Mouse (Mus musculus) midbrain, embryonic 14.5 days (tissue): ENCODE data around the gene Kcnv2. TPM values are rescaled to one million over a fixed set of nuclear protein-coding genes. Genes with fewer than 3 reads are reported as not detected.

Experiments
- ATAC-seq: fragments of 200-750 bp; cut with Nextera tagmentation; 2 replicates; pipeline ENCODE4 v1.8.0; 2017; ENCODE audit warnings: moderate number of reproducible peaks, moderate library complexity; ENCODE audit not compliant: low FRiP score, low TSS enrichment
- DNase-seq: peaks from one replicate; pipeline ENCODE4 v3.0.0-alpha.2; 2015
- H3K27ac ChIP-seq: fragments of 300-500 bp; sonication (generic); replicated peaks from 2 replicates; pipeline ENCODE4 v1.5.1; 2014; ENCODE audit warnings: mild to moderate bottlenecking, low read depth, low read length, moderate library complexity
- H3K27me3 ChIP-seq: fragments of 300-500 bp; sonication (generic); 2 replicates; pipeline ENCODE4 v1.6.1; 2014; ENCODE audit warnings: low read length, control low read depth, mixed read lengths; ENCODE audit not compliant: control insufficient read depth, insufficient read depth
- H3K36me3 ChIP-seq: fragments of 300-500 bp; sonication (generic); 2 replicates; pipeline ENCODE4 v1.6.1; 2014; ENCODE audit warnings: low read length, control low read depth; ENCODE audit not compliant: control insufficient read depth, insufficient read depth
- H3K4me1 ChIP-seq: fragments of 300-500 bp; sonication (generic); 2 replicates; pipeline ENCODE4 v1.6.1; 2014; ENCODE audit warnings: mild to moderate bottlenecking, antibody characterized with exemption, low read length, control low read depth; ENCODE audit not compliant: control insufficient read depth, insufficient read depth
- H3K4me2 ChIP-seq: fragments of 300-500 bp; sonication (generic); 2 replicates; pipeline ENCODE4 v1.6.1; 2014; ENCODE audit warnings: mild to moderate bottlenecking, low read length, moderate library complexity
- H3K4me3 ChIP-seq: fragments of 300-500 bp; sonication (generic); replicated peaks from 2 replicates; pipeline ENCODE4 v1.5.1; 2014; ENCODE audit warnings: low read depth, low read length
- H3K9ac ChIP-seq: fragments of 300-500 bp; sonication (generic); replicated peaks from 2 replicates; pipeline ENCODE4 v1.6.1; 2014; ENCODE audit warnings: mild to moderate bottlenecking, low read length, moderate library complexity
- H3K9me3 ChIP-seq: fragments of 300-500 bp; sonication (generic); 2 replicates; pipeline ENCODE4 v1.6.1; 2016; ENCODE audit warnings: low read length, control low read depth, mixed read lengths; ENCODE audit not compliant: control insufficient read depth
- WGBS: fragments of 180-500 bp; shearing (Covaris S2); extraction: QIAGEN DNeasy Blood & Tissue Kit; methylation state at CpG from one replicate; pipeline ENCODE4 v1.1.7; 2014; 5-methylcytosine and 5-hydroxymethylcytosine counted together
- polyA plus RNA-seq: library from polyadenylated mRNA; unstranded; fragments of >200 nt; fragmentation: Nextera tagmentation; extraction: Ambion mirVana; gene quantifications from 2 replicates; pipeline ENCODE4 v1.2.1, GENCODE M21; 2014

The Kcnv2 gene
- polyA plus RNA-seq, 1 experiment from 2014 or later = 0.07 TPM

- Histone ChIP-seq H3K4me1 (no peaks in the 10 kb centered on the region), H3K9ac (no peak overlapping the region), H3K4me3 (no peak overlapping the region), H3K36me3 (no peaks in the 10 kb centered on the region), H3K27ac (no peak overlapping the region), H3K9me3 (no peaks in the 10 kb centered on the region), H3K27me3 (no peaks in the 10 kb centered on the region), H3K4me2 (no peak overlapping the region)
- DNase-seq = no peak
- 74% methylated on average over 4 of the region's 4 CpGs for WGBS
- ATAC-seq = no peak
Observed at GRCm38 (mm10) chr19:27336126-27336917, 13.9 kb downstream of the Kcnv2 start.

- Histone ChIP-seq H3K27ac (no peak overlapping the region), H3K9ac (no peak overlapping the region), H3K9me3 (no peaks in the 10 kb centered on the region), H3K36me3 (no peaks in the 10 kb centered on the region), H3K4me2 (no peak overlapping the region), H3K4me3 (no peak overlapping the region), H3K27me3 (no peaks in the 10 kb centered on the region), H3K4me1 (no peaks in the 10 kb centered on the region)
- 92% methylated on average over 1 of the region's 1 CpGs for WGBS
- ATAC-seq (no peak), DNase-seq (no peak)
Observed at GRCm38 (mm10) chr19:27346501-27346900, 24.1 kb downstream of the Kcnv2 start.

GRCm38 (mm10) chr19:27351700-27352099, 29.3 kb downstream of the Kcnv2 start:
- DNase-seq (no peak), ATAC-seq (no peak)
- no peak overlapping the region for H3K4me3 ChIP-seq
- no peaks in the 10 kb centered on the region for H3K36me3 ChIP-seq
- no peak overlapping the region for H3K4me2 ChIP-seq
- H3K9me3 ChIP-seq = no peaks in the 10 kb centered on the region
- no peaks in the 10 kb centered on the region for H3K27me3 ChIP-seq
- WGBS = 58% methylated on average over 6 of the region's 6 CpGs
- H3K4me1 ChIP-seq = no peaks in the 10 kb centered on the region
- no peak overlapping the region for H3K9ac ChIP-seq
- no peak overlapping the region for H3K27ac ChIP-seq

- H3K4me2 ChIP-seq = no peak overlapping the region
- H3K36me3 ChIP-seq = no peaks in the 10 kb centered on the region
- no peak overlapping the region for H3K9ac ChIP-seq
- peaks cover 7% of the 10 kb centered on the region for H3K4me1 ChIP-seq
- ATAC-seq (no peak), DNase-seq (no peak)
- no peak overlapping the region for H3K4me3 ChIP-seq
- H3K27me3 ChIP-seq = no peaks in the 10 kb centered on the region
- H3K9me3 ChIP-seq = no peaks in the 10 kb centered on the region
- H3K27ac ChIP-seq = no peak overlapping the region
Observed at GRCm38 (mm10) chr19:27360381-27360780, 38.0 kb downstream of the Kcnv2 start.

GRCm38 (mm10) chr19:27363891-27364290, 41.5 kb downstream of the Kcnv2 start:
- Histone ChIP-seq H3K4me3 (no peak overlapping the region), H3K27ac (no peak overlapping the region), H3K36me3 (no peaks in the 10 kb centered on the region), H3K4me1 (peaks cover 7% of the 10 kb centered on the region), H3K4me2 (peak overlapping the region; percentile 42), H3K9ac (no peak overlapping the region), H3K27me3 (no peaks in the 10 kb centered on the region), H3K9me3 (no peaks in the 10 kb centered on the region)
- 38% methylated on average over 4 of the region's 4 CpGs for WGBS
- peak; percentile 12 for DNase-seq
- ATAC-seq = no peak

- H3K4me2 ChIP-seq = peak overlapping the region; percentile 42
- no peaks in the 10 kb centered on the region for H3K9me3 ChIP-seq
- WGBS = 10% methylated on average over 8 of the region's 8 CpGs
- no peak; the same call in 1 of the 2 replicates for ATAC-seq
- H3K27me3 ChIP-seq = no peaks in the 10 kb centered on the region
- no peaks in the 10 kb centered on the region for H3K36me3 ChIP-seq
- no peak overlapping the region for H3K9ac ChIP-seq
- peaks cover 7% of the 10 kb centered on the region for H3K4me1 ChIP-seq
- no peak overlapping the region for H3K27ac ChIP-seq
- peak; percentile 63 for DNase-seq
- H3K4me3 ChIP-seq = no peak overlapping the region
Observed at GRCm38 (mm10) chr19:27364521-27364931, 42.1 kb downstream of the Kcnv2 start.

GRCm38 (mm10) chr19:27366113-27366746, 43.8 kb downstream of the Kcnv2 start:
- H3K4me1 ChIP-seq = peaks cover 7% of the 10 kb centered on the region
- DNase-seq (no peak), ATAC-seq (no peak)
- H3K4me2 ChIP-seq = no peak overlapping the region
- no peaks in the 10 kb centered on the region for H3K9me3 ChIP-seq
- H3K27ac ChIP-seq = 0 out of 2 replicates have a peak overlapping the region, but pooled peaks have one; percentile 5
- H3K4me3 ChIP-seq = no peak overlapping the region
- H3K9ac ChIP-seq = no peak overlapping the region
- no peaks in the 10 kb centered on the region for H3K27me3 ChIP-seq
- WGBS = 84% methylated on average over 10 of the region's 10 CpGs
- no peaks in the 10 kb centered on the region for H3K36me3 ChIP-seq

GRCm38 (mm10) chr19:27369461-27370135, 47.2 kb downstream of the Kcnv2 start:
- Histone ChIP-seq H3K4me1 (peaks cover 2% of the 10 kb centered on the region), H3K27me3 (no peaks in the 10 kb centered on the region), H3K27ac (no peak overlapping the region), H3K4me2 (no peak overlapping the region), H3K9me3 (no peaks in the 10 kb centered on the region), H3K4me3 (no peak overlapping the region), H3K9ac (no peak overlapping the region), H3K36me3 (no peaks in the 10 kb centered on the region)
- ATAC-seq = no peak
- WGBS = 88% methylated on average over 3 of the region's 3 CpGs
- DNase-seq = no peak
